Mouse (Mus musculus) testis, adult 2 months (tissue): ENCODE data around the gene Speer4b. TPM values are rescaled to one million over a fixed set of nuclear protein-coding genes. Genes with fewer than 3 reads are reported as not detected.

Source experiments
- H3K27ac ChIP-seq: fragments of 200-500 bp; 2 replicates; pipeline ENCODE4 v1.5.1; 2012; ENCODE audit warnings: low read depth, low read length; ENCODE audit not compliant: control insufficient read depth, insufficient read depth
- H3K27me3 ChIP-seq: fragments of 200-500 bp; 2 replicates; pipeline ENCODE4 v1.6.1; 2012; ENCODE audit warnings: mild to moderate bottlenecking, low read length, moderate library complexity; ENCODE audit not compliant: control insufficient read depth, insufficient read depth
- H3K36me3 ChIP-seq: fragments of 200-500 bp; 2 replicates; pipeline ENCODE4 v1.6.1; 2012; ENCODE audit warnings: mild to moderate bottlenecking, low read length; ENCODE audit not compliant: control insufficient read depth, insufficient read depth
- H3K4me1 ChIP-seq: fragments of 200-500 bp; 2 replicates; pipeline ENCODE4 v1.6.1; 2012; ENCODE audit warnings: low read length; ENCODE audit not compliant: control insufficient read depth, insufficient read depth
- H3K4me3 ChIP-seq: fragments of 200-500 bp; 2 replicates; pipeline ENCODE4 v1.5.1; 2012; ENCODE audit warnings: low read depth, mild to moderate bottlenecking, low read length, moderate library complexity, mixed read lengths; ENCODE audit not compliant: control insufficient read depth
- CTCF ChIP-seq: fragments of 200-500 bp; IDR thresholded peaks from 2 replicates; pipeline ENCODE4 v1.5.1; 2012; ENCODE audit warnings: low read depth, mild to moderate bottlenecking, inconsistent platforms, low read length, moderate library complexity; ENCODE audit not compliant: control insufficient read depth, insufficient read depth, insufficient replicate concordance
- POLR2A ChIP-seq: fragments of 200-500 bp; IDR thresholded peaks from 2 replicates; pipeline ENCODE4 v1.6.1; 2012; ENCODE audit warnings: low read depth, mild to moderate bottlenecking, inconsistent platforms, low read length, moderate library complexity; ENCODE audit not compliant: control insufficient read depth
- polyA plus RNA-seq: library from polyadenylated mRNA; depleted of rRNA; stranded (reverse); fragments of >200 nt; gene quantifications from 2 replicates; pipeline ENCODE4 v1.2.3, GENCODE M21; 2012

The Speer4b gene
- polyA plus RNA-seq, 1 experiment, result 7.8 TPM

- Histone ChIP-seq H3K27ac (no peak overlapping the region), H3K27me3 (no peaks in the 10 kb centered on the region), H3K4me1 (no peaks in the 10 kb centered on the region), H3K4me3 (no peak overlapping the region), H3K36me3 (no peaks in the 10 kb centered on the region)
- TF ChIP-seq POLR2A (no peak), CTCF (no peak)
Measured at GRCm38 (mm10) chr5:27474964-27475465, 26.2 kb downstream of the Speer4b start.

- Histone ChIP-seq H3K27me3 (no peaks in the 10 kb centered on the region), H3K27ac (no peak overlapping the region), H3K36me3 (no peaks in the 10 kb centered on the region), H3K4me3 (no peak overlapping the region), H3K4me1 (no peaks in the 10 kb centered on the region)
- TF ChIP-seq POLR2A (no peak), CTCF (no peak)
Measured at GRCm38 (mm10) chr5:27457686-27458085, 43.6 kb downstream of the Speer4b start.

DNA sequence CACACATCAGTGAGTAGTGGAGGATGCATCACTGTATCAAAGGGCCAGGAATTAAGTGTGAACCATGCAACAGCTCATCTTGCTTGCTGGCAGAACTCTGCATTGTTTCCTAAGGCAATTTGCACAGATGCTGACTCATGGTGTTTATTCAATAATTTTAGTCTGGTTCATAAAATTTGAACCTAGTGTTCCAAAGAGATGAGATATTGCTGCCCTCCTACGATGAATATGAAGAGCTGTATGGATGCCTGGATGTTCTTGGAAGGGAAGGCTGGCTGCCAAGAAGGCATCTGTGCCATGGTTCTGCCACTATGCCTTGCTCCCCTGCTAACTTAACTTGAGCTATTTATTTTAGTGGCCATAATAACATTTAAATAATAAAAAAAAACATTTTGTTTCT is 44.3 kb downstream of the Speer4b start:
- no peaks in the 10 kb centered on the region for H3K4me1 ChIP-seq
- H3K27ac ChIP-seq, result no peak overlapping the region
- no peak overlapping the region for H3K4me3 ChIP-seq
- no peaks in the 10 kb centered on the region for H3K36me3 ChIP-seq
- TF ChIP-seq POLR2A, result no peak
- no peak for TF ChIP-seq CTCF
- no peaks in the 10 kb centered on the region for H3K27me3 ChIP-seq

GRCm38 (mm10) chr5:27454386-27454785 is 46.9 kb downstream of the Speer4b start:
- TF ChIP-seq POLR2A (no peak), CTCF (no peak)
- Histone ChIP-seq H3K36me3 (no peaks in the 10 kb centered on the region), H3K27ac (no peak overlapping the region), H3K4me1 (no peaks in the 10 kb centered on the region), H3K4me3 (no peak overlapping the region), H3K27me3 (no peaks in the 10 kb centered on the region)

DNA sequence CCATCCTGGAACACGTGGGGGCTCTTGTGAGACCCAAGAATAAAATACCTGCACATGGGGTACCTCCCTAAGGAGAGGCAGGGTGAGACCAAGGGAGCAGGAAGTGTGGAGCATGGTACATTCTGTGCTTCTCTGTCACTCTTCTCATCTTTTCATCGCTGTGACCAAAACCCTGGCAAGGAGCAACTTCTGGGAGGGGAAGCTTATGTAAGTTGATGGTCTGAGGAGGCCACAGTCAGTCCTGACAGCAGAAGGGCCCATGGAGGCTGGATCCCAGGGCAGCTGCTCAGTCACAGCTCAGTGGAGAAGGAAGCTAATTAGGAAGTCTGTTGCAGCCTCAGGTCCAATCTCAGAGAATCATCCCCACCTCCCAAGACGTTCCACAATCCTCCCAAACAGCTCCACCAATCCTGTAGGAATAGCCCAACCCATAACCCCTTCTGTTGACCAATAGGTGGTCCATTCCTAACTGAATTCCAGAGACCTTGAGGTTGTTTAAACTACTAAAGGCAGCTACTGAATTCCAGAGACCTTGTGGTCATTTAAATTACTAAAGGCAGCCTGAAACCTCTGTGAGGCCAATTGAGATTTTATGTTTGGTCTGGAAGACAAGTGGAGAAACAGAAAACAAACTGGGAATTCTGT is 47.9 kb downstream of the Speer4b start:
- Histone ChIP-seq H3K27ac (no peak overlapping the region), H3K4me1 (no peaks in the 10 kb centered on the region), H3K27me3 (no peaks in the 10 kb centered on the region), H3K36me3 (no peaks in the 10 kb centered on the region), H3K4me3 (no peak overlapping the region)
- TF ChIP-seq POLR2A (no peak), CTCF (no peak)
